Mouse (Mus musculus) T-helper 17 cell (primary cell): ENCODE measurements around the gene Acad8.

Source experiments
- in situ Hi-C, 2 experiments: fragments of 300-600 bp; cut with MboI, MseI; formaldehyde crosslinking; loops; 1 replicate in 1 of 2; 2 replicates in 1 of 2; pipeline ENCODE4 v1.15.1; 2025; ENCODE audit warnings: high pct_unique_total_duplicates in 2 of 2

The Acad8 gene

GRCm38 (mm10) chr9:26999461-27000395 lies at the start of gene Acad8, which contains the start of gene Thyn1:
Gene Acad8, minus strand, starts transcription at chr9:26999566.
Gene Thyn1, plus strand, starts transcription at chr9:26999710.
- in situ Hi-C loops: no loop called here

DNA sequence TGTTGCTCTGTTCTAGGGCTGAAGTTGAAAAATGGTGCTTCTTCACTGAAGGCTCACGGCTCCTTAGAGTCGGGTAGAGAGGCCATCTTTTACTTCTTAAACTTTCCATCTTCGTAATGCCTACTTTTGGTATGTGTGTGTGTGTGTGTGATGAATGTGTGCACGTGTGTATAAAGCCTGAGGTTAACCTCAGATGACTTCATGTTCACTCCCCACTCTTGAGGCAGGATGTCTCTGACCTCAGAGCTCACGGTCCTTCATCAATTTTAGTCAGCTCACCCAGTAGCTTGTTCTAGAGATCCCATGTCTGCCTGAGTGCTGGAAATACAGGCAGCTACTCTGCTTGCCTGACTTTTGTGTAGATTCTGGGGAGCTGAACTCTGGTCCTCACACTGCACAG lies 44.5 kb upstream of the Acad8 start:
- in situ Hi-C loops: loop anchor here (25.0 kb wide), 2 partner anchors 1557 to 1757 kb away; partner anchors contain the start of gene Eepd1 (in 1 of the 2)

DNA sequence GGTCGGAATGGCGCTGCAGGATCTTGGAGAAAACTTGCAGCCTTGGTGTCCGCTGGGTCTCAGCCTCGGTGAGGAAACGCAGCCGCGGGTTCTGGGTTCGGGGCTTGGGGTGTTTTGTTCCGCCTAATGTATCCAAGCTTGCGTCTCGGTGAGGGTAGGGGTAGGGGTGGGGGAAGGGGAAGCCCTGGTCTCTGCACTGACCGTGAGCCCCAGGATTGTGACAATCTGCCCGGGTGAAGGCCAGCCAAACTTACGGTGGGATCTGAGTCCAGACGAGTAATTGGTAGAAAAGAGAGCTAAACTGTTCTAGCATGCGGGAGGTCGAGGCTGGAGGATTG lies 31.4 kb upstream of the Acad8 start:
- in situ Hi-C loops: loop anchor here (25.0 kb wide), 2 partner anchors 1543 to 1743 kb away; partner anchors contain the start of gene Eepd1 (in 1 of the 2)

GRCm38 (mm10) chr9:27029828-27030762 lies 30.7 kb upstream of the Acad8 start, which contains the start of the genes Vps26b and Ncapd3:
Gene Vps26b, minus strand, starts transcription at chr9:27030065.
Gene Ncapd3, plus strand, starts transcription at chr9:27030175.
- in situ Hi-C loops: loop anchor here (25.0 kb wide), 2 partner anchors 1543 to 1743 kb away; partner anchors contain the start of gene Eepd1 (in 1 of the 2)

- in situ Hi-C loops: loop anchor here (25.0 kb wide), 2 partner anchors 1542 to 1742 kb away; partner anchors contain the start of gene Eepd1 (in 1 of the 2)
Observed at GRCm38 (mm10) chr9:27029022-27029827, 29.9 kb upstream of the Acad8 start.

GRCm38 (mm10) chr9:27026708-27027107 lies 27.3 kb upstream of the Acad8 start:
- in situ Hi-C loops: loop anchor here (25.0 kb wide), 2 partner anchors 1539 to 1739 kb away; partner anchors contain the start of gene Eepd1 (in 1 of the 2)

DNA sequence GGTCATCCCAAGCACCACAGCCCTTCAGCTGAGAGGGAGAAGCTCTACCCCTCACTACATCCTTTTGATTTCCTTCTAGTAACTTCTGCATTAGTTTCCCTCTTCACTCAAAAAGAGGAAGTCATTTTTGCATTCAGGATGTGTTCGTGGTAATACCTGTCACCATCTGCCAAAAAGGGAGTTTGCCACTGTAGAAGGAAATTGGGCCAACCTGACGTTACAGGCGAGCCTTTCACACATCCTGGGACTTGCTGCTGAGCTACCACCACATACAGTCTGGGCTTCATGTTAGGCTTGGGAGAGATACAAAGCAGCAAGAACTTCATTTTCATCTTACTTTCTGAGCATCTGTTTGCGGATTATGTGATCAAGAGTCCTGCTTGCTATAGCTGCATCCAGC lies 24.3 kb upstream of the Acad8 start:
- in situ Hi-C loops: no loop called here

DNA sequence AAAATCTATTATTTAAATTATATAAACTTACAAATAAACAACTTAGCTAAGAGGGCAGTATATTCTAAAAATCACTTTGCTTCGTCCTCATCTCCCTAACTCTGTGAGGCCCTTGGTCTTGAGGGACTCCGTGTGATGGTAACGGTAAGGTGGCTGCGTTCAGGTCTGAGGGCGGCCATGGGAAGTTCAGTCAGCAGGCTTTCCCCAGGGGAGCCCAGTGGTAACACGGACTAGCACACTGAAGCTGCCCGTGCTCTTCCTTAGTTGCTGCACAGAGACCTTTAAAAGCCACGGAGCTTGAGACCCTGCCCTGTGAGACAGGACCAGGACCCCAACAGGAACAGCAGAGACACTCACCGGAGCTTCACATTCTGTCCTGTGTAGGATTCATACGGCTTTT lies 19.6 kb upstream of the Acad8 start:
- in situ Hi-C loops: no loop called here

DNA sequence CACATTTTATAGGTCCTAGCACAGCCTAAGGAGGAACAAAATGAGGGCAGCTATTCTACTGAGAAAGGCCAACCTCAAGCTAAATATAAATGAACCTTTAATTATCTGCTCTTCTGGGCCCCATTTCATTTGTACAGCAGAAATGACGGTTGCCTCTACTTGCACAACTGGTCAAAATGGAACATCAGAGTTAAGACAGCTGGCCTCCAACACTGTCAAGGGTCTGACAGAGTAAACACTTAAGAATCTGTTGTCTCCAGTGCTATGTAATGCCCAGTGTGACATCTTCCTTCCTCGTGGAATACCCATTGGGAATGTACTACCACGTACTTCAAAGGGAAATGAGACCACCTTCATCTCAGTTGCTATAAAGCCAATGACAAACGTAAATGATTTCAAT lies 12.2 kb upstream of the Acad8 start:
- in situ Hi-C loops: no loop called here

DNA sequence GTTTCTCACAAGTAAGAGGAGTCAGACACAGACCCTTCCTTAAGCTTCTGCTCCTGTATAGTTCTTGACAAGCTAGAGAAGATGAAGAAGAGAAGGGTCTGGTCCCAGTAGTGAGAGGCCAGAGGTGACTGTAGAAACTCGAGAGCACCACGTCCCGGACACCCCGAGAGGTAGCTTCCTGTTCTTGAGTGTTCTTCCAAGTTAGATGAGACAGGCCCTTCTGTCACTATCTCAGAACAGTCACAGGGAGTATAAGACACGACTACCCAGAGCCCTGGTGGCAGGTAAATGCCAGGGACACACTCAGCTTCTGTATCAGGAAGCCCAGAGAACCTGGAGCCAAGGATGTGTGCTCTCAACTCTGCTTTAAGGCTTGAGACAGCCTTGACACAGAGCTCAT lies 9.9 kb upstream of the Acad8 start:
- in situ Hi-C loops: no loop called here

- in situ Hi-C loops: no loop called here
Observed at GRCm38 (mm10) chr9:27006866-27007265, 7.5 kb upstream of the Acad8 start.

DNA sequence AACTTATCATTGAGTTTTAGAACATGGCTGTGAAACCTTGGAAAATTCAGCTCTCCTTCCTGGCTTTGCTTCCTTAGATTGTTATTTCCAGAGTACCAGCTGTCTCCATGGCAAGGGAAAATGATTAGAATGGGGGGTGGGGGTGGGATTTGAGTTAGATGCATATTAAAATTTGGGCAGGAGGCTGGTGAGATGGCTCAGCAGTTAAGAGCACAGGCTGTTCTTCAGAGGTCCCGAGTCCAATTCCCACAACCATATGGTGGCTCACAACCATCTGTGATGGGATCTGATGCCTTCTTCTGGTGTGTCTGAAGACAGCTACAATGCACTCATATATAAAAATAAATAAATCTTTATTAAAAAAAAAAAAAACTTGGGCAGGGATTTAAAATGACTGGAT lies 6.6 kb upstream of the Acad8 start:
- in situ Hi-C loops: no loop called here

- in situ Hi-C loops: no loop called here
Observed at GRCm38 (mm10) chr9:27005231-27005630, 5.9 kb upstream of the Acad8 start.

- in situ Hi-C loops: no loop called here
Observed at GRCm38 (mm10) chr9:26998669-26999460, 501 bp downstream of the Acad8 start.

DNA sequence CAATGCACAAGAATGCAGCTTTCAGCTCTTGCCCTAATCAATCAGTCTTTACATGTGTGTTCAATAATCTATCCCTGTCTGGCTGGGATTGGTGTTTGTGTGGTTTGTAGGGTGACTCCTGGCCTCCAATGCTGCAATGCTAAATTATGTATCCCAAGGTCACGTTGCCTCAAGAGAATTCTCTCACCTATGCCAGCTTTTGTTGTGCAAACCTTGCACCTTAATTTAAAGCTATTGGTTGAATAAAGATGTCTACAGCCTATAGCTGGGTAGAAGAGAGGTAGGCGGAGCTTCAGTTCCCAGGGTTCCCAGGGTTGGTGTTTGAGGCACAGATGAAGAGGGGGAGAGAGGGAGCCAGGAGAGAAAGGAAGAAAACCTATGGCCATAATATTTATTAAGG lies 1.9 kb downstream of the Acad8 start:
- in situ Hi-C loops: no loop called here

- in situ Hi-C loops: no loop called here
Observed at GRCm38 (mm10) chr9:26997062-26997461, 2.3 kb downstream of the Acad8 start.

- in situ Hi-C loops: no loop called here
Observed at GRCm38 (mm10) chr9:26993900-26994299, 5.5 kb downstream of the Acad8 start.

GRCm38 (mm10) chr9:26993118-26993517 lies 6.2 kb downstream of the Acad8 start:
- in situ Hi-C loops: no loop called here

DNA sequence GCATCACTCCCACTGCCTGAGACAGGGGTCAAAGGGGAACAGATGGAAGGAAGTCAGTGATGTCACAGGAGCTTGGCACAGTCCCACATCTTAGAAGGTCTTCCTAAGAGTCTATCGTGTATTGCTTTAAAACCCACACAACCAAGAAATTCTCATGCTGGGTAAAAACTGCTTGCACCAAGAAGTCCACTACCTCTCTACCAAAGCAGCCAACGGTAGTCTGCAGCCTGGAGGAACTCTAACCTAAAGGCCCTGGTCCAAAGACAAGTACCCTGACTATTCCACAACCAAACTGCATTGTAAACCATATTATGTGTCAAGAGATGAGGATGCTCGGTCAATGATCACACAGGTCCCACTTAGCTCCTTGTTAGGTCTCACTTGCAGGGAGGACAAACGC lies 9.2 kb downstream of the Acad8 start:
- in situ Hi-C loops: no loop called here

DNA sequence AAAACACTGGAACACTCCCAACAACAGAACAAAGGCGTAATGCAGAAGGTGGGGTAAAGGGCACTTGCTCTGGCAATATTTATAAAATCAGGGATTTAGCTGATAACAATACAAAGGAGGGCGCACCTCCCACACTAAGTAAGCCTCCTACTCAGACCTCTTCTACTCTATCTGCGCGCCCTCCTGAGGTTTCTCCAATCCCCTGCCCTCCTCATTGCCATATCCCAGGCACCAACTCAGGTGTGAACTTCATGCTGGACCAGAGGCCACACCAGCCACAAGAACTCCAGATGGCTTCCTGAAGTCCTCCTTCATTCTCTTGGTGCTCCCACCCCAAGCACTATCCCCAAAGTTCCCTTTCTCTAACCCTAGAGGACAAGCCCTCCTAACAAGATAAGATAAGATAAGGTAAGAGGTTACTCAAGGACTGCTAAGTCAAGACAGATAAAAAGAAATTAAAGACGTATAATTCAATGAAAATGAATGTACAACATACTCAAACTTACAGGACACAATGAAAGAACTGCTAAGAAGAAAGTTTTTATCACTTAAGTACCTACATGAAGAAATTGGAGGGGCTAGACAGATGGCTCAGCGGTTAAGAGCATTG lies 13.6 kb downstream of the Acad8 start:
- in situ Hi-C loops: no loop called here
